Mouse (Mus musculus) lung, embryonic 15.5 days (tissue): ENCODE data around the gene Cfap44. TPM values are rescaled to one million over a fixed set of nuclear protein-coding genes. Genes with fewer than 3 reads are reported as not detected.

Experiments
- ATAC-seq: fragments of 200-750 bp; cut with Nextera tagmentation; 2 replicates; pipeline ENCODE4 v1.8.0; 2017; ENCODE audit warnings: moderate number of reproducible peaks, borderline replicate concordance; ENCODE audit not compliant: low FRiP score, low TSS enrichment; ENCODE audit errors: extremely low read depth
- H3K27ac ChIP-seq: fragments of 300-500 bp; sonication (generic); 2 replicates; pipeline ENCODE4 v1.5.1; 2015; ENCODE audit warnings: moderate library complexity, mild to moderate bottlenecking, inconsistent platforms
- H3K27me3 ChIP-seq: fragments of 300-500 bp; sonication (generic); 2 replicates; pipeline ENCODE4 v1.6.1; 2015; ENCODE audit warnings: inconsistent platforms
- H3K36me3 ChIP-seq: fragments of 300-500 bp; sonication (generic); 2 replicates; pipeline ENCODE4 v1.6.1; 2015; ENCODE audit warnings: inconsistent platforms
- H3K4me1 ChIP-seq: fragments of 300-500 bp; sonication (generic); 2 replicates; pipeline ENCODE4 v1.6.1; 2015; ENCODE audit warnings: inconsistent platforms
- H3K4me2 ChIP-seq: fragments of 300-500 bp; sonication (generic); 2 replicates; pipeline ENCODE4 v1.6.1; 2015; ENCODE audit warnings: inconsistent platforms, mild to moderate bottlenecking, moderate library complexity
- H3K4me3 ChIP-seq: fragments of 300-500 bp; sonication (generic); 2 replicates; pipeline ENCODE4 v1.5.1; 2015; ENCODE audit warnings: mild to moderate bottlenecking, inconsistent platforms
- H3K9ac ChIP-seq: fragments of 300-500 bp; sonication (generic); 2 replicates; pipeline ENCODE4 v1.6.1; 2015; ENCODE audit warnings: inconsistent platforms
- H3K9me3 ChIP-seq: fragments of 300-500 bp; sonication (generic); 2 replicates; pipeline ENCODE4 v1.6.1; 2016; ENCODE audit warnings: inconsistent platforms
- WGBS: fragments of 180-500 bp; shearing (Covaris S2); methylation state at CpG from one replicate; pipeline ENCODE4 v1.1.7; 2015; 5-methylcytosine and 5-hydroxymethylcytosine counted together
- polyA plus RNA-seq: library from polyadenylated mRNA; unstranded; fragments of >200 nt; fragmentation: Nextera tagmentation; extraction: Ambion mirVana; gene quantifications from 2 replicates; pipeline ENCODE4 v1.2.1, GENCODE M21; 2015

The Cfap44 gene
- 1.4 and 1.7 TPM in 2 replicates for polyA plus RNA-seq

- H3K9ac ChIP-seq: no peak within 1 kb of the TSS
- H3K27me3 ChIP-seq: no peaks in the 10 kb centered on the region
- ATAC-seq: peak; percentile 88
- H3K36me3 ChIP-seq: peaks cover 3% of the 10 kb centered on the region; the same call in 1 of the 2 replicates
- H3K4me3 ChIP-seq: peak within 1 kb of the TSS; percentile 18; the same call in 1 of the 2 replicates
- under 1% methylated on average over 17 of the region's 17 CpGs for WGBS
- H3K4me1 ChIP-seq: peaks cover 3% of the 10 kb centered on the region; the same call in 1 of the 2 replicates
- H3K4me2 ChIP-seq: peak within 1 kb of the TSS; percentile 55
- H3K27ac ChIP-seq: peak within 1 kb of the TSS; percentile 34
- H3K9me3 ChIP-seq: no peaks in the 10 kb centered on the region
These were observed at the start of gene Cfap44 for GRCm38 (mm10) chr16:44394577-44395243. Cfap44 (plus strand) TSS chr16:44394796.

GRCm38 (mm10) chr16:44347071-44347901 lies 47.3 kb upstream of the Cfap44 start, which contains the start of gene Spice1:
Spice1 (plus strand) TSS chr16:44347121.
- Histone ChIP-seq H3K9me3 (no peaks in the 10 kb centered on the region), H3K4me2 (peak within 1 kb of the TSS; percentile 79), H3K36me3 (no peaks in the 10 kb centered on the region), H3K4me1 (peaks cover 21% of the 10 kb centered on the region), H3K4me3 (peak within 1 kb of the TSS; percentile 85), H3K27me3 (no peaks in the 10 kb centered on the region), H3K9ac (peak within 1 kb of the TSS; percentile 78), H3K27ac (peak within 1 kb of the TSS; percentile 96)
- peak; percentile 99 for ATAC-seq
- under 1% methylated on average over 67 of the region's 67 CpGs for WGBS

GRCm38 (mm10) chr16:44349801-44350397 lies 44.7 kb upstream of the Cfap44 start:
- Histone ChIP-seq H3K9ac (no peak overlapping the region), H3K4me1 (peaks cover 21% of the 10 kb centered on the region), H3K9me3 (no peaks in the 10 kb centered on the region), H3K4me2 (no peak overlapping the region), H3K27me3 (no peaks in the 10 kb centered on the region), H3K4me3 (no peak overlapping the region), H3K36me3 (no peaks in the 10 kb centered on the region), H3K27ac (no peak overlapping the region)
- WGBS: 75% methylated on average over 4 of the region's 4 CpGs
- no peak for ATAC-seq

- no peaks in the 10 kb centered on the region for H3K27me3 ChIP-seq
- H3K4me2 ChIP-seq: no peak overlapping the region
- no peak overlapping the region for H3K9ac ChIP-seq
- H3K9me3 ChIP-seq: no peaks in the 10 kb centered on the region
- ATAC-seq: no peak
- 71% methylated on average over 7 of the region's 7 CpGs for WGBS
- no peak overlapping the region for H3K27ac ChIP-seq
- no peaks in the 10 kb centered on the region for H3K4me1 ChIP-seq
- no peak overlapping the region for H3K4me3 ChIP-seq
- H3K36me3 ChIP-seq: peaks cover 13% of the 10 kb centered on the region
These were observed 38.3 kb upstream of the Cfap44 start for GRCm38 (mm10) chr16:44356291-44356690.

- H3K9me3 ChIP-seq: no peaks in the 10 kb centered on the region
- no peaks in the 10 kb centered on the region for H3K27me3 ChIP-seq
- H3K27ac ChIP-seq: no peak overlapping the region
- peaks cover 13% of the 10 kb centered on the region for H3K36me3 ChIP-seq
- H3K4me2 ChIP-seq: no peak overlapping the region
- H3K4me3 ChIP-seq: no peak overlapping the region
- H3K4me1 ChIP-seq: no peaks in the 10 kb centered on the region
- WGBS: 72% methylated on average over 4 of the region's 4 CpGs
- H3K9ac ChIP-seq: no peak overlapping the region
- ATAC-seq: peak; percentile 69
These were observed 36.9 kb upstream of the Cfap44 start for GRCm38 (mm10) chr16:44357571-44358268.

GRCm38 (mm10) chr16:44361921-44362890 lies 32.4 kb upstream of the Cfap44 start:
- WGBS: 89% methylated on average over 10 of the region's 10 CpGs
- no peaks in the 10 kb centered on the region for H3K4me1 ChIP-seq
- ATAC-seq: no peak
- H3K4me2 ChIP-seq: no peak overlapping the region
- H3K4me3 ChIP-seq: no peak overlapping the region
- H3K27me3 ChIP-seq: no peaks in the 10 kb centered on the region
- H3K27ac ChIP-seq: no peak overlapping the region
- no peak overlapping the region for H3K9ac ChIP-seq
- no peaks in the 10 kb centered on the region for H3K9me3 ChIP-seq
- H3K36me3 ChIP-seq: peaks cover 17% of the 10 kb centered on the region

- Histone ChIP-seq H3K27me3 (no peaks in the 10 kb centered on the region), H3K4me3 (no peak overlapping the region), H3K4me2 (no peak overlapping the region), H3K9me3 (no peaks in the 10 kb centered on the region), H3K27ac (no peak overlapping the region), H3K4me1 (no peaks in the 10 kb centered on the region), H3K36me3 (peaks cover 18% of the 10 kb centered on the region), H3K9ac (no peak overlapping the region)
- 88% methylated on average over 7 of the region's 7 CpGs for WGBS
- ATAC-seq: no peak
These were observed 29.1 kb upstream of the Cfap44 start for GRCm38 (mm10) chr16:44365522-44365921.

- WGBS: 86% methylated on average over 4 of the region's 4 CpGs
- Histone ChIP-seq H3K4me2 (no peak overlapping the region), H3K27me3 (no peaks in the 10 kb centered on the region), H3K9ac (no peak overlapping the region), H3K36me3 (peaks cover 20% of the 10 kb centered on the region; the same call in 1 of the 2 replicates), H3K4me1 (no peaks in the 10 kb centered on the region), H3K9me3 (no peaks in the 10 kb centered on the region), H3K4me3 (no peak overlapping the region), H3K27ac (no peak overlapping the region)
- no peak for ATAC-seq
These were observed 19.1 kb upstream of the Cfap44 start for GRCm38 (mm10) chr16:44375459-44375858.

GRCm38 (mm10) chr16:44380006-44380405 lies 14.6 kb upstream of the Cfap44 start:
- Histone ChIP-seq H3K4me1 (0 out of 2 replicates have a peak, but pooled peaks cover 3% of the 10 kb centered on the region), H3K27me3 (no peaks in the 10 kb centered on the region), H3K36me3 (peaks cover 20% of the 10 kb centered on the region; the same call in 1 of the 2 replicates), H3K9ac (no peak overlapping the region), H3K4me3 (no peak overlapping the region), H3K27ac (no peak overlapping the region), H3K9me3 (no peaks in the 10 kb centered on the region), H3K4me2 (no peak overlapping the region)
- no peak for ATAC-seq
- WGBS: 70% methylated on average over 4 of the region's 4 CpGs

GRCm38 (mm10) chr16:44381578-44381977 lies 13.0 kb upstream of the Cfap44 start:
- no peaks in the 10 kb centered on the region for H3K27me3 ChIP-seq
- no peak overlapping the region for H3K27ac ChIP-seq
- H3K9me3 ChIP-seq: no peaks in the 10 kb centered on the region
- no peak for ATAC-seq
- no peak overlapping the region for H3K4me2 ChIP-seq
- no peak overlapping the region for H3K4me3 ChIP-seq
- 44% methylated on average over 5 of the region's 5 CpGs for WGBS
- no peak overlapping the region for H3K9ac ChIP-seq
- H3K4me1 ChIP-seq: 0 out of 2 replicates have a peak, but pooled peaks cover 3% of the 10 kb centered on the region
- peaks cover 20% of the 10 kb centered on the region; the same call in 1 of the 2 replicates for H3K36me3 ChIP-seq
